Mouse (Mus musculus): ENCODE measurements at regions not wholly inside any gene's neighbourhood (a gene's known extent, or its start where the extent isn't known, plus 50 kb on each side); places are given as distances from the start of the nearest gene placed in this dataset.
"Not testable (repeated sequence)": the region's sequence is repeated elsewhere in the genome, so short reads cannot be mapped to it uniquely, and the experiment has no call there.

DNA sequence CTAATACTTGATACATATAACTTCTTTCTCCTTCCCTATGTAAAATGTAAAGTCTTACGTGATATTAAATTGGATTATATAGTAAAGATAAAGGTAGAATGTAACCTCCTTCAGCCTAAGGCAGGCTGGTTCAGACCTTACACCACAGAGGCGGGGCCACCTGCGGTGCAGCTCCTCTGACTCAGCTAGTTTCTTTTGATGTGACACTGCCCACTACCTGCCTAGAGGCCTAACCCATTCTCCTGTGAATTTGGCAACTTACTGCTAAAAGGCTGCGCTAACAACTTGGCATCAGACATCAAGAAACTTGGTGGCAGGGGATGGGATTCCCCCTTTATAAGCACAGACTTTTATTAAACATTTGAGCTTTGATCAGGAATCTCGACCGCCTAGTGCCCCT is 74.5 kb downstream of the Aasdhppt start:
- WGBS: 63% methylated on average over 6 of the region's 6 CpGs
- DNase-seq (ENCODE audit: low spot score) (no peak), ATAC-seq (ENCODE audit: low FRiP score) (no peak)
- Histone ChIP-seq H3K4me1 (replicated peaks; ENCODE audit: control insufficient read depth, insufficient read depth, low read length) (no peaks in the 10 kb centered on the region), H3K36me3 (ENCODE audit: control insufficient read depth, insufficient read depth, low read length) (no peaks in the 10 kb centered on the region), H3K9me3 (ENCODE audit: control insufficient read depth, low read length) (no peaks in the 10 kb centered on the region), H3K27me3 (ENCODE audit: control insufficient read depth, insufficient read depth, low read length) (no peaks in the 10 kb centered on the region), H3K4me3 (ENCODE audit: low read depth, low read length) (no peak overlapping the region), H3K4me2 (replicated peaks; ENCODE audit: low read depth, low read length) (no peak overlapping the region), H3K9ac (ENCODE audit: low read depth, low read length) (no peak overlapping the region), H3K27ac (ENCODE audit: low read depth, low read length) (no peak overlapping the region)

DNA sequence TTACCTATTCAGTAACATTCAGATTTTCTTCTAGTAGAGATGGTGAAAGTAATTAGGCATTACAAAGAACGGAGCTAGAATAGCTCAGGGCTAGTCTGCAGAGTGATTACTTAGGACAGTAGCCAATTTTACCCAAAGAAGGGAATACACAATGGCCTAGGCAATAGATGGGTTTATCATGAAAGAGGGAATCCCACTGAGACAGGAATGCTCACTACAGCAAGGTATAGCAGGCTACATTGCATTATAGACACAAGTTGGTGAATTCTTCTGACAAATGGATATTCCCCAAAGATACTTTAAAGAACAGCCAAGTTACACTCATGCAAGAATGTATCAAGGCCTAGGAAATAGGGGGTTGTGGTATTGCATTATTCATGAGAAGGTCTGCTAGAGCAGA is 94.7 kb downstream of the Aasdhppt start:
- H3K4me3 ChIP-seq (ENCODE audit: low read depth, low read length); H3K9ac ChIP-seq (ENCODE audit: low read depth, low read length); H3K4me2 ChIP-seq (replicated peaks; ENCODE audit: low read depth, low read length); H3K4me1 ChIP-seq (replicated peaks; ENCODE audit: control insufficient read depth, insufficient read depth, low read length); ATAC-seq (ENCODE audit: low FRiP score); H3K9me3 ChIP-seq (ENCODE audit: control insufficient read depth, low read length); H3K27me3 ChIP-seq (ENCODE audit: control insufficient read depth, insufficient read depth, low read length); DNase-seq (ENCODE audit: low spot score); H3K27ac ChIP-seq (ENCODE audit: low read depth, low read length); H3K36me3 ChIP-seq (ENCODE audit: control insufficient read depth, insufficient read depth, low read length): not testable (repeated sequence)
- 91% methylated on average over 1 of the region's 1 CpGs for WGBS

DNA sequence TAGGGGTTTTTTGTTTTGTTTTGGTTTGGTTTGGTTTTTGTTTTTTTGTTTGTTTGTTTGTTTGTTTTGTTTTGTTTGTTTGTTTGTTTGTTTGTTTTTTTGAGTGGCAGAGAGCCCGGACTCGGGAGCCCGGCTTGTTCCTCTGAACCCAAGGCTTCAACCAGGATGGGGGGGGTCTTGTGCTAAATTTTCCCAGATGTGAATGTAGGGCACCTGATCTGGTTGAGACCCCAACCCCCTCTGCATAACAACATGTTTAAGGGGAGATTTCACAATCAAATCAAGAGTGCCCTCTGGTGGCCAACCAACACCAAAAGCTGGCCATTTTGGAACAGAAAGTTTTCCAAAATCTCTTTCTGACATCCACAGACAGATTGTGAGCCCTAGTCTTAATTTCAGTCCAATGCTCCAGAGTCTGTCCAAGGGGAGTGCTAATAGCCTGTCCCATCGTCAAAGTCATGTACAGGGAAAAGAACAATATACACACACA is 99.2 kb downstream of the Aasdhppt start:
- no peak overlapping the region for H3K27ac ChIP-seq (ENCODE audit: low read depth, low read length)
- H3K4me3 ChIP-seq (ENCODE audit: low read depth, low read length): no peak overlapping the region
- H3K4me1 ChIP-seq (replicated peaks; ENCODE audit: control insufficient read depth, insufficient read depth, low read length): no peaks in the 10 kb centered on the region
- H3K36me3 ChIP-seq (ENCODE audit: control insufficient read depth, insufficient read depth, low read length): no peaks in the 10 kb centered on the region
- WGBS: 82% methylated on average over 4 of the region's 4 CpGs
- DNase-seq (ENCODE audit: low spot score) (peak; percentile 8), ATAC-seq (ENCODE audit: low FRiP score) (no peak)
- no peaks in the 10 kb centered on the region for H3K27me3 ChIP-seq (ENCODE audit: control insufficient read depth, insufficient read depth, low read length)
- no peak overlapping the region for H3K9ac ChIP-seq (ENCODE audit: low read depth, low read length)
- H3K4me2 ChIP-seq (replicated peaks; ENCODE audit: low read depth, low read length): no peak overlapping the region
- no peaks in the 10 kb centered on the region for H3K9me3 ChIP-seq (ENCODE audit: control insufficient read depth, low read length)

DNA sequence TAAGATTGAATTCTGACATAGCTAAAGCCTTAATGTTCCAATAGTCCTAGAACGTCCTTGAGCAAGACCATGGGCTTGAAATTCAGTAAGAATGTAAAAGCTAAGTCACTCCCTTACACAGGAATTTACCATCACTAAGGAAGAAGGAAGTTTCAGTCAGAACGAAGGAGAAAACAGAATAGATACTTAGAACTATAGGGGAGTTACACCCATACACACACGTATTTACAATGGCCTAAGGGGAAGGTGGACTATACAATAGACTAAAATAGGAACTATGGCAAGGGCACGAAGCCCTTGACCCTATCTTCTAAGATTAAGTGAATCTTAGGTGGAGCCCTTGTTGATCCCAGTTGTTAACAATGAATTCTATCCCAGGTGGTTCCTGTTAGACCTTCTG is 116.5 kb downstream of the Aasdhppt start:
- ATAC-seq (ENCODE audit: low FRiP score): not testable (repeated sequence)
- 86% methylated on average over 4 of the region's 4 CpGs for WGBS

DNA sequence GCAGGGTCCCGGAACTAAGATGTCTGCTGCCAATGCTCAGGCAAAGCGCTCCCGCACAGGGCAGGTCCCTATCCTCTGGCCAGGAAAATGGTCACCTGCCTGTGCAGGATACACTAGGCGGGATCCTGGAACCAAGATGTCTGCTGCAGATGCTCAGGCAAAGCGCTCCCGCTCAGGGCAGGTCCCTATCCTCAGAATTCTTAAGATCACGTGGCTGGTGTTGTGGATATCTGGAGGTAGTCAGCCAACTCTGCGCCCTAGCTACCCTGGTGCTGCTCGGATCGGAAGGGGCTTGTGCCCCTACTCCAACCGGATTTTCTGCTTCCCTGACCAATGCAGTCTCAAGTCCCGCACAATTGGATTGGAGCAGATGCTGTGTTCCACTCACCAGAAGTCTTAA is 153.3 kb downstream of the Aasdhppt start:
- not testable (repeated sequence) for H3K36me3 ChIP-seq (ENCODE audit: control insufficient read depth, insufficient read depth, low read length); DNase-seq (ENCODE audit: low spot score); H3K27me3 ChIP-seq (ENCODE audit: control insufficient read depth, insufficient read depth, low read length); H3K9me3 ChIP-seq (ENCODE audit: control insufficient read depth, low read length); H3K4me2 ChIP-seq (replicated peaks; ENCODE audit: low read depth, low read length); H3K4me1 ChIP-seq (replicated peaks; ENCODE audit: control insufficient read depth, insufficient read depth, low read length); ATAC-seq (ENCODE audit: low FRiP score); H3K4me3 ChIP-seq (ENCODE audit: low read depth, low read length); H3K9ac ChIP-seq (ENCODE audit: low read depth, low read length); H3K27ac ChIP-seq (ENCODE audit: low read depth, low read length)
- whole genome bisulfite sequencing: 87% methylated on average over 12 of the region's 12 CpGs

More for the DNA sequence above, 116.5 kb downstream of the Aasdhppt start:
- H3K9me3 ChIP-seq (ENCODE audit: control insufficient read depth, low read length); H3K4me2 ChIP-seq (replicated peaks; ENCODE audit: low read depth, low read length); H3K4me3 ChIP-seq (ENCODE audit: low read depth, low read length); H3K4me1 ChIP-seq (replicated peaks; ENCODE audit: control insufficient read depth, insufficient read depth, low read length); H3K9ac ChIP-seq (ENCODE audit: low read depth, low read length); H3K27ac ChIP-seq (ENCODE audit: low read depth, low read length); DNase-seq (ENCODE audit: low spot score); H3K27me3 ChIP-seq (ENCODE audit: control insufficient read depth, insufficient read depth, low read length); H3K36me3 ChIP-seq (ENCODE audit: control insufficient read depth, insufficient read depth, low read length): not testable (repeated sequence)

DNA sequence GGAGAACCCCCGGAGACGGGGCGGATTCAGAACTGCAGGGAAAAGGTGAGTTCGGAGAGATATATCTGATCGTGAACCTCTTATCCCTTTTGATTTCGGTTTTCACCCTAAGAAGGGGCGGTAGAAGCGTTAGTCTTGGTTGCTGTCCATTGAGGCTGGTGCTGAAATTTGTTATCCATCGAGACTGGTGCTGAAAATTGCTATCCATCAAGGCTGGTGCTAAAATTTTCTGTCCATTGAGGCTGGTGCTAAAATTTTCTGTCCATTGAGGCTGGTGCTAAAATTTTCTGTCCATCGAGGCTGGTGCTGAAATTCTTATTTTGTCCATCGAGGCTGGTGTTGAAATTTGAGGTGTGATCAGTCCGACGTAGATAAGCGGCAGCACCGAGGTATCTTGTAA is 170.4 kb downstream of the Aasdhppt start:
- not testable (repeated sequence) for ATAC-seq (ENCODE audit: low FRiP score); H3K4me2 ChIP-seq (replicated peaks; ENCODE audit: low read depth, low read length)
- 51% methylated on average over 15 of the region's 15 CpGs for WGBS

DNA sequence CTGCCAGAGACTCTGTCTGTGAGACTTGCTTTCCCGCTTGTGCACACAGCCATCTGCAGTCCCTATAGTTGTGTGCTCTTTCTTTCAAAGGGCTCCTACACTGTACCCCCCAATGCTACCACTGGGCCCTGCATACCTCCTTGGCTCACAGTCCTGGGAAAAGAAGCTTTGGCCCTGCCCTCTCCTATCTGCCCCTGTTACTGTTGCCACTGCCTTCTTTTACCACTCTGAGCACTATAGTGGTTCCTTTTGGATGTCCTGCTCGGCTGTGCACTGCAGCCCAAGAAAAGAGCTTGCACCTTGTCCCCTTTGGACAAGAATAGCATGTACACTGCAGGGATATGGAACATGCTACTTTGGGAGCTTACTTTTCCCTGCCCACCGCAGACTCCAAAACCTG is 216.8 kb downstream of the Aasdhppt start:
- Histone ChIP-seq H3K27ac (ENCODE audit: low read depth, low read length) (no peak overlapping the region), H3K4me2 (replicated peaks; ENCODE audit: low read depth, low read length) (no peak overlapping the region), H3K4me1 (replicated peaks; ENCODE audit: control insufficient read depth, insufficient read depth, low read length) (no peaks in the 10 kb centered on the region), H3K36me3 (ENCODE audit: control insufficient read depth, insufficient read depth, low read length) (no peaks in the 10 kb centered on the region), H3K9me3 (ENCODE audit: control insufficient read depth, low read length) (no peaks in the 10 kb centered on the region), H3K27me3 (ENCODE audit: control insufficient read depth, insufficient read depth, low read length) (no peaks in the 10 kb centered on the region), H3K9ac (ENCODE audit: low read depth, low read length) (no peak overlapping the region), H3K4me3 (ENCODE audit: low read depth, low read length) (no peak overlapping the region)
- DNase-seq (ENCODE audit: low spot score) (no peak), ATAC-seq (ENCODE audit: low FRiP score) (no peak)
- 91% methylated on average over 3 of the region's 3 CpGs for WGBS

More for the DNA sequence above, 170.4 kb downstream of the Aasdhppt start:
- H3K27ac ChIP-seq (ENCODE audit: low read depth, low read length); DNase-seq (ENCODE audit: low spot score); H3K9ac ChIP-seq (ENCODE audit: low read depth, low read length); H3K4me1 ChIP-seq (replicated peaks; ENCODE audit: control insufficient read depth, insufficient read depth, low read length); H3K9me3 ChIP-seq (ENCODE audit: control insufficient read depth, low read length); H3K4me3 ChIP-seq (ENCODE audit: low read depth, low read length); H3K27me3 ChIP-seq (ENCODE audit: control insufficient read depth, insufficient read depth, low read length); H3K36me3 ChIP-seq (ENCODE audit: control insufficient read depth, insufficient read depth, low read length): not testable (repeated sequence)

DNA sequence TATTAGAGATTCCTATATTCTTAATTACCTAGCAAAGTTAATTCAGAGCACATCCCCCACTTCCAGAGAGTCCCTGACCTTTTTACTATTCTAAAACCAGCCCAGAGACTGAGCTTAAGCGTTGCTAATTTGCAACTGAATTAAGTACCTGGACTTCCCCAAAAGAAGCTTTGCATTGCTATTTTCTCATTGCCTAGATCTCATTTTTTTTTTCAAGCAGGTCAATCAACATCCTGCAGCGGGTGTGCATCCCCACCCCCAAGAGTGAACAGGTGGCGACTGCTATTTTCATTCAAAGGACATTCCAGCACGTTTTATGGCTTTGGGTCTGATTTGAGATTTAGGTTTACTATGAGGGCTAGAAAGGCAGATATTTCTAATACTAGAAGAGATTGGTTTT is 226.6 kb downstream of the Aasdhppt start:
- not testable (repeated sequence) for H3K4me3 ChIP-seq (ENCODE audit: low read depth, low read length); H3K27me3 ChIP-seq (ENCODE audit: control insufficient read depth, insufficient read depth, low read length); H3K9ac ChIP-seq (ENCODE audit: low read depth, low read length); H3K4me2 ChIP-seq (replicated peaks; ENCODE audit: low read depth, low read length); ATAC-seq (ENCODE audit: low FRiP score); H3K27ac ChIP-seq (ENCODE audit: low read depth, low read length); H3K36me3 ChIP-seq (ENCODE audit: control insufficient read depth, insufficient read depth, low read length); H3K4me1 ChIP-seq (replicated peaks; ENCODE audit: control insufficient read depth, insufficient read depth, low read length); DNase-seq (ENCODE audit: low spot score); H3K9me3 ChIP-seq (ENCODE audit: control insufficient read depth, low read length)
- 66% methylated on average over 4 of the region's 4 CpGs for WGBS

DNA sequence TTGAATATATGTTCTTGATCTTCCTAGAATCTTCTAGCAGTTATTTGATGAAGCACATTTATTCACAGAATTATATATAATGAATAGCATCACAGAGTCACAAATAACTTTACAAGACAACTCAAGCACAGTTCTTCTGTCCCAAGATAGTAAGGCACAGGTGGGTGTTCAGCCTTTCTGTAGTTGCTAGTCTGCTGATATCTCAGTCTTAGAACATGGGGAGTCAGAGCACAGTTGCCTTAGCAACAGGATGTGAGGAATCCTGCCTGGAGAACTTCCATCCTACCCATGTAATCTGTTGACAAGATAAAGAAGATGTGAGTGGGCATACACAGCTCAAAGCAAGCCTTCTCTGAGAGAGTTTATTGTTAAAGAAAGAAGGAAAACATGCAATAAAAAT is 248.2 kb downstream of the Aasdhppt start:
- ATAC-seq (ENCODE audit: low FRiP score): no peak

More for the DNA sequence above, 248.2 kb downstream of the Aasdhppt start:
- Histone ChIP-seq H3K9ac (ENCODE audit: low read depth, low read length) (no peak overlapping the region), H3K9me3 (ENCODE audit: control insufficient read depth, low read length) (no peaks in the 10 kb centered on the region), H3K4me3 (ENCODE audit: low read depth, low read length) (no peak overlapping the region), H3K4me1 (replicated peaks; ENCODE audit: control insufficient read depth, insufficient read depth, low read length) (no peaks in the 10 kb centered on the region), H3K4me2 (replicated peaks; ENCODE audit: low read depth, low read length) (no peak overlapping the region), H3K27ac (ENCODE audit: low read depth, low read length) (no peak overlapping the region), H3K36me3 (ENCODE audit: control insufficient read depth, insufficient read depth, low read length) (no peaks in the 10 kb centered on the region), H3K27me3 (ENCODE audit: control insufficient read depth, insufficient read depth, low read length) (no peaks in the 10 kb centered on the region)
- DNase-seq (ENCODE audit: low spot score): no peak

All from hindbrain, embryonic 11.5 days (tissue).